Mouse (Mus musculus): Measurements from ENCODE around the gene N6amt1.

The N6amt1 gene

GRCm38 (mm10) chr16:87354075-87354583, at the start of gene N6amt1:
TSS of gene N6amt1 (plus strand) at chr16:87354185.
- Histone ChIP-seq H3K27me3 (ENCODE audit: insufficient read depth, low read length) (no peaks in the 10 kb centered on the region), H3K36me3 (ENCODE audit: insufficient read depth, low read length) (peaks cover 28% of the 10 kb centered on the region), H3K4me1 (replicated peaks; ENCODE audit: low read depth, low read length) (peaks cover 20% of the 10 kb centered on the region), H3K9me3 (ENCODE audit: low read length) (no peaks in the 10 kb centered on the region), H3K4me3 (replicated peaks; ENCODE audit: low read length) (peak within 1 kb of the TSS; percentile 87)
- TF ChIP-seq NANOG (IDR thresholded peaks at IDR 0.05; ENCODE audit: borderline replicate concordance, low read length) (peak; percentile 26; the same call in 1 of the 2 replicates), CTCF (conservative IDR thresholded peaks at IDR 0.05; ENCODE audit: low read length) (no peak), POU5F1 (IDR thresholded peaks at IDR 0.05; ENCODE audit: borderline replicate concordance, low read length) (no peak)

GRCm38 (mm10) chr16:87305251-87306011, 48.6 kb upstream of the N6amt1 start:
- no peak overlapping the region for H3K4me3 ChIP-seq (replicated peaks; ENCODE audit: low read length)
- no peaks in the 10 kb centered on the region for H3K27me3 ChIP-seq (ENCODE audit: insufficient read depth, low read length)
- H3K4me1 ChIP-seq (replicated peaks; ENCODE audit: low read depth, low read length) = no peaks in the 10 kb centered on the region
- H3K36me3 ChIP-seq (ENCODE audit: insufficient read depth, low read length) = no peaks in the 10 kb centered on the region
- TF ChIP-seq NANOG (IDR thresholded peaks at IDR 0.05; ENCODE audit: borderline replicate concordance, low read length) = no peak
- no peaks in the 10 kb centered on the region for H3K9me3 ChIP-seq (ENCODE audit: low read length)

- no peaks in the 10 kb centered on the region for H3K9me3 ChIP-seq (ENCODE audit: low read length)
- no peaks in the 10 kb centered on the region for H3K36me3 ChIP-seq (ENCODE audit: insufficient read depth, low read length)
- no peaks in the 10 kb centered on the region for H3K4me1 ChIP-seq (replicated peaks; ENCODE audit: low read depth, low read length)
- H3K27me3 ChIP-seq (ENCODE audit: insufficient read depth, low read length) = no peaks in the 10 kb centered on the region
- TF ChIP-seq CTCF (conservative IDR thresholded peaks at IDR 0.05; ENCODE audit: low read length) (no peak), NANOG (IDR thresholded peaks at IDR 0.05; ENCODE audit: borderline replicate concordance, low read length) (no peak), POU5F1 (IDR thresholded peaks at IDR 0.05; ENCODE audit: borderline replicate concordance, low read length) (no peak)
- no peak overlapping the region for H3K4me3 ChIP-seq (replicated peaks; ENCODE audit: low read length)
Observed at GRCm38 (mm10) chr16:87307109-87307735, 46.8 kb upstream of the N6amt1 start.

GRCm38 (mm10) chr16:87310659-87311058, 43.3 kb upstream of the N6amt1 start:
- Histone ChIP-seq H3K4me3 (replicated peaks; ENCODE audit: low read length) (no peak overlapping the region), H3K27me3 (ENCODE audit: insufficient read depth, low read length) (no peaks in the 10 kb centered on the region), H3K9me3 (ENCODE audit: low read length) (no peaks in the 10 kb centered on the region), H3K4me1 (replicated peaks; ENCODE audit: low read depth, low read length) (no peaks in the 10 kb centered on the region), H3K36me3 (ENCODE audit: insufficient read depth, low read length) (no peaks in the 10 kb centered on the region)
- TF ChIP-seq POU5F1 (IDR thresholded peaks at IDR 0.05; ENCODE audit: borderline replicate concordance, low read length) = no peak
- TF ChIP-seq CTCF (conservative IDR thresholded peaks at IDR 0.05; ENCODE audit: low read length) = no peak
- no peak for TF ChIP-seq NANOG (IDR thresholded peaks at IDR 0.05; ENCODE audit: borderline replicate concordance, low read length)

GRCm38 (mm10) chr16:87318200-87318811, 35.7 kb upstream of the N6amt1 start:
- H3K4me1 ChIP-seq (replicated peaks; ENCODE audit: low read depth, low read length) = no peaks in the 10 kb centered on the region
- H3K27me3 ChIP-seq (ENCODE audit: insufficient read depth, low read length) = no peaks in the 10 kb centered on the region
- TF ChIP-seq CTCF (conservative IDR thresholded peaks at IDR 0.05; ENCODE audit: low read length) (no peak), NANOG (IDR thresholded peaks at IDR 0.05; ENCODE audit: borderline replicate concordance, low read length) (no peak), POU5F1 (IDR thresholded peaks at IDR 0.05; ENCODE audit: borderline replicate concordance, low read length) (no peak)
- no peaks in the 10 kb centered on the region for H3K36me3 ChIP-seq (ENCODE audit: insufficient read depth, low read length)
- no peaks in the 10 kb centered on the region for H3K9me3 ChIP-seq (ENCODE audit: low read length)
- H3K4me3 ChIP-seq (replicated peaks; ENCODE audit: low read length) = no peak overlapping the region

GRCm38 (mm10) chr16:87318998-87319397, 35.0 kb upstream of the N6amt1 start:
- no peaks in the 10 kb centered on the region for H3K36me3 ChIP-seq (ENCODE audit: insufficient read depth, low read length)
- TF ChIP-seq POU5F1 (IDR thresholded peaks at IDR 0.05; ENCODE audit: borderline replicate concordance, low read length) = no peak
- no peak for TF ChIP-seq CTCF (conservative IDR thresholded peaks at IDR 0.05; ENCODE audit: low read length)
- no peak for TF ChIP-seq NANOG (IDR thresholded peaks at IDR 0.05; ENCODE audit: borderline replicate concordance, low read length)
- no peaks in the 10 kb centered on the region for H3K27me3 ChIP-seq (ENCODE audit: insufficient read depth, low read length)
- no peaks in the 10 kb centered on the region for H3K9me3 ChIP-seq (ENCODE audit: low read length)
- H3K4me3 ChIP-seq (replicated peaks; ENCODE audit: low read length) = no peak overlapping the region
- no peaks in the 10 kb centered on the region for H3K4me1 ChIP-seq (replicated peaks; ENCODE audit: low read depth, low read length)

- H3K27me3 ChIP-seq (ENCODE audit: insufficient read depth, low read length) = no peaks in the 10 kb centered on the region
- H3K36me3 ChIP-seq (ENCODE audit: insufficient read depth, low read length) = no peaks in the 10 kb centered on the region
- H3K9me3 ChIP-seq (ENCODE audit: low read length) = no peaks in the 10 kb centered on the region
- TF ChIP-seq CTCF (conservative IDR thresholded peaks at IDR 0.05; ENCODE audit: low read length) = no peak
- TF ChIP-seq NANOG (IDR thresholded peaks at IDR 0.05; ENCODE audit: borderline replicate concordance, low read length) = no peak
- no peak for TF ChIP-seq POU5F1 (IDR thresholded peaks at IDR 0.05; ENCODE audit: borderline replicate concordance, low read length)
- no peak overlapping the region for H3K4me3 ChIP-seq (replicated peaks; ENCODE audit: low read length)
- H3K4me1 ChIP-seq (replicated peaks; ENCODE audit: low read depth, low read length) = no peaks in the 10 kb centered on the region
Observed at GRCm38 (mm10) chr16:87319541-87320251, 34.3 kb upstream of the N6amt1 start.

- no peaks in the 10 kb centered on the region for H3K27me3 ChIP-seq (ENCODE audit: insufficient read depth, low read length)
- no peak for TF ChIP-seq POU5F1 (IDR thresholded peaks at IDR 0.05; ENCODE audit: borderline replicate concordance, low read length)
- TF ChIP-seq CTCF (conservative IDR thresholded peaks at IDR 0.05; ENCODE audit: low read length) = no peak
- no peak for TF ChIP-seq NANOG (IDR thresholded peaks at IDR 0.05; ENCODE audit: borderline replicate concordance, low read length)
- H3K36me3 ChIP-seq (ENCODE audit: insufficient read depth, low read length) = no peaks in the 10 kb centered on the region
- H3K4me1 ChIP-seq (replicated peaks; ENCODE audit: low read depth, low read length) = no peaks in the 10 kb centered on the region
- no peaks in the 10 kb centered on the region for H3K9me3 ChIP-seq (ENCODE audit: low read length)
- no peak overlapping the region for H3K4me3 ChIP-seq (replicated peaks; ENCODE audit: low read length)
Observed at GRCm38 (mm10) chr16:87320252-87320555, 33.8 kb upstream of the N6amt1 start.

All from E14TG2a.4 (cell line).